Mouse (Mus musculus) left cerebral cortex, adult 2 months (tissue): Measurements from ENCODE around the gene Btnl9. TPM values are rescaled to one million over a fixed set of nuclear protein-coding genes. Genes with fewer than 3 reads are reported as not detected.
A peak's percentile ranks its signal among the peaks of the same experiment; 100 is the strongest.
"Not testable (repeated sequence)": the region's sequence is repeated elsewhere in the genome, so short reads cannot be mapped to it uniquely, and the experiment has no call there.

Source experiments
- DNase-seq, 2 experiments: peaks; one replicate each; pipeline ENCODE4 v3.0.0; 2021 to 2022; ENCODE audit warnings: low spot score in 2 of 2, mixed read lengths in 1 of 2; ENCODE audit errors: extremely low spot score in 1 of 2
- H3K27ac ChIP-seq: fragments of 200-600 bp; 2 replicates; pipeline ENCODE4 v1.8.1; 2022
- H3K4me3 ChIP-seq: fragments of 200-600 bp; 2 replicates; pipeline ENCODE4 v1.8.1; 2022
- CTCF ChIP-seq: fragments of 200-600 bp; IDR thresholded peaks from 2 replicates; pipeline ENCODE4 v1.8.1; 2022; ENCODE audit warnings: antibody characterized with exemption, mild to moderate bottlenecking, moderate library complexity
- intact Hi-C: fragments of 180-260 bp; cut with DNase I; formaldehyde crosslinking; loops from one replicate; pipeline ENCODE4 v1.15.1; 2025
- total RNA-seq, 2 experiments: library from RNA; stranded (reverse); gene quantifications; 2 replicates each; pipeline ENCODE4 v1.2.3; 2021

Btnl9 gene
- total RNA-seq, 2 experiments from 2014 or later = not detected

DNA sequence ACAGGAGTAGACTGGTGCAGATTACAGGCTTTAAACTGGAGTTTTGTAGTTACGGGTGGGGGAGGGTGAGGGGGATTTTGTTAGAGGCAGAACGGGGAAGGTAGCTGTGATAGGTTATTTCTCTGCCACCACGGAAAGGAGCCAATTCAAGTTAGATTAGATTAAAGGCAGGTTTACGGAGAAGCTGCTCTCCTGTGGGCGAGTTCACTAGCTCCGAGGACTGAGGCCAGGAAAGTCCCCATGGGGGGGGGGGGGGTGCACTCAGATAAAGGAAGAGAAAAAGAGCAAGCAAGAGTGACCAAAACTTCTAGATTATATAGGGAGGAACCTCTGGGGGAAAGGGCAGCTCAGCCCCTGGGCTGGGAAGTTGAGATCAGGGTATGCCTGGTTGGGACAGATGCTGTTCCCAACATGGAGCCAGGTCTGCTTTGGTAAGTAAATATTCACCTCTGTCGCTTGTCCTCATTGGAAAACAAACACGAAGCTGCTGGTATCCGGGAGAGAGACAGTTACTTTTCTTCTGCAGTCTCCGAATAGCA is 15.6 kb upstream of the Btnl9 start:
- intact Hi-C loops = loop anchor here (1.0 to 5.0 kb wide), 3 partner anchors 41 to 385 kb away; partner anchors contain the start of gene Trim41
- H3K4me3 ChIP-seq = peak overlapping the region; percentile 99
- no peak for DNase-seq
- no peak for TF ChIP-seq CTCF
- H3K27ac ChIP-seq = peak overlapping the region; percentile 98

DNA sequence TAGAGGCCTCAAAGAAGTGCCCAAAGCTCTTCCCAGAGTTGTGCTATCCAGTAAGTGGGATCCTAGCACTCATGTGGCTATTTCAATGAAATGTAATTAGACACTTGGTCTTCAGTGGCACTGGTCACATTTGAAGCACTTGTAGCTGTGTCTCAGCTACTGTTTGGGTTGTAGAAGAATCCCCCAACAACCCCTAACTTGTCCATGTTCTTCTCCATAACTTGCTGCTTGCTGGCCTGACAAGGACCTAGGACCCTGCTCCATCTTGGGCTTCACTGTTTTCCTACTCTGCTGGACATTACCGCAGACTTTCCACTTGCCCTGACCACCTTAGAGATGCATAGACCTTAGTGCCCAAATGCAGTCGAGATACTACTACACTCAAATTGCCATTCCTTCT is 15.1 kb upstream of the Btnl9 start:
- Histone ChIP-seq H3K4me3 (peak overlapping the region; percentile 99; the same call in 1 of the 2 replicates), H3K27ac (peak overlapping the region; percentile 98; the same call in 1 of the 2 replicates)
- intact Hi-C loops = loop anchor here (2.0 to 5.0 kb wide), 2 partner anchors 49 to 385 kb away; partner anchors contain the start of gene Trim41
- no peak for TF ChIP-seq CTCF
- DNase-seq = no peak

DNA sequence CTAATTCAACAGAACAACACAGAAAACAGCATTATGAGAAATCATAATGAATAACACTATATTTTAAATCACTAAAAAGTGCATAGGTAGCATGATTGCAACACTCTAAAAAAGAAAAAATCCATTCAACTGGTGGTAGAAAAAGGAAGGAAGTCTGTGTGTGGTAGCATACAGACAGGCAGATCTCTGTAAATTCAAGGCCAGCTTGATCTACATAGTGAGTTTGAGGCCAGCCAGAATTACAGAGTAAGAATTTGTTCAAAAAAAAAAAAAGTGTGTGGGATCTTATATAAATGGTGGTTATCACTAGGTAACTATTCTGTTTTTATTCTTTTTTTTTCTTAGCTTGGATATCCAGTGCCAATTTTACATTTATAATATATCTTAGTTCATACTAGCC is 14.2 kb upstream of the Btnl9 start:
- DNase-seq = no peak
- Histone ChIP-seq H3K4me3 (no peak overlapping the region), H3K27ac (no peak overlapping the region)
- no peak for TF ChIP-seq CTCF
- intact Hi-C loops = loop anchor here (5.0 kb wide), 1 partner anchor 384 kb away; the partner anchor contains the start of gene Trim41

GRCm38 (mm10) chr11:49200666-49201065 is 13.7 kb upstream of the Btnl9 start:
- intact Hi-C loops = loop anchor here (5.0 kb wide), 1 partner anchor 383 kb away; the partner anchor contains the start of gene Trim41
- DNase-seq = no peak

DNA sequence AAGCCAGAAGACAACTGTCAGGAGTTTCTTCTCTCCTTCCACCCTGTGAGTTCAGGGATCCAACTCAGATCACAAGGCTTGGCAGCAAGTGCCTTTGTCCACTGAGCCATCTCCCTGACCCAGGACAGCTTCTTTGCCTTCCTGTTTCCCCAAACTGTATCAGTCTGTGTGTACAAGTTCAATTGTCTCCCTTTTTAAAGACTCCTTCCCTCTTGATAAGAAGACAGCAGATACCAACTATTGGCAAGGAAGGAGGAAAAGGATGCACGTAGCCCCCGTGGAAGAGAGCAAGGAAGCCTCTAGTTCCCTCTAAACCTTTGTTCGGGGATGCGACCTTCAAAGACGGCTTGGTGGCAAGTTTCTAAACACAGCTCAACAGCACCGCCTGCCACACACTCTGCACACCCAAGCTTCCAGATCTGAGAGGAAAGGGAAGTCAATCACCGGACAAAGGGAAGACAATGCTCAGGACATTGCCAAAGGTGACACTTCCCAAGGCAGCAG is 8.9 kb upstream of the Btnl9 start:
- intact Hi-C loops = no loop called here
- Histone ChIP-seq H3K27ac (no peak overlapping the region), H3K4me3 (no peak overlapping the region)
- no peak for DNase-seq
- TF ChIP-seq CTCF = no peak

More at GRCm38 (mm10) chr11:49200666-49201065, 13.7 kb upstream of the Btnl9 start:
- no peak for TF ChIP-seq CTCF
- Histone ChIP-seq H3K4me3 (no peak overlapping the region), H3K27ac (no peak overlapping the region)

- DNase-seq, H3K27ac ChIP-seq, H3K4me3 ChIP-seq, intact Hi-C loops: not testable (repeated sequence)
These were observed 7.8 kb upstream of the Btnl9 start for GRCm38 (mm10) chr11:49194771-49195170.

DNA sequence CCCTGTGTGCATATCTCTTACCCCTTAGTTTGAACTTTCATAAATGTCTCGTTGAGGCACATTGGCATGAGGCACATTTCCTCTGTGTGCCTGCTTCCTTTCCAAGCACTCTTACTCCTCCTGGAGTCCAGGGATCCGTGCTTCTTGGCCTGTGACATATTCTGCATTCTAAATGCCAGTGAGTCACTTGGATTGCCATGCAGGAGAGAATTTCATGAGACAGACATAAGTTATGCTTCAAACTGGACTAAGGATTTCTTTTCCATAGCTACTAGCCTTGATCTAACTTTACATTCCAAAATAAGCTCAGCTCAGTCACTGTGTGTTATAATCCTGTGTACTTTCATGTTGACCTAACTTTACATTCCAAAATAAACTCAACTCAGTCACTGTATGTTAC is 4.1 kb upstream of the Btnl9 start:
- intact Hi-C loops = no loop called here
- Histone ChIP-seq H3K27ac (no peak overlapping the region), H3K4me3 (no peak overlapping the region)
- no peak for TF ChIP-seq CTCF
- no peak for DNase-seq

DNA sequence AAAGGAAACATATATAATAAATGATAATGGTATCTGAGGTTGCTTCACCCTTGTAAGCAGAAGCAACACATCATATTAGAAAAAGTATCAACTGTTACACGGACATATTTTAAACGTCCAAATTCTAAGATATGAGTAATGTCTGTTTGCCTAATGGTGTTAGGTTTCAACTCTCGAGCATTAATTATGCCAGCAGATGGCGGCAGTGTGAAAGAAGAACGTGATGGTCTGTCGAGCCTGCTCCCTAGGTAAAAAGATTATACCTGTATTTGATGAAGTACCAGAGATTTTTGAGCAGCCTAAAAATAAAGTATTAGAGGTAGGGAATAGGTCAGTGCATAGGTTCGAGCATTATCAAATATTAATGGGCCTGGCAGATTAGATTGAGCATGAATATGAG is 2.8 kb upstream of the Btnl9 start:
- DNase-seq = peak; percentile 45 to 66
- intact Hi-C loops = loop anchor here (1.0 to 10.0 kb wide), 3 partner anchors 83 to 348 kb away; no protein-coding TSS in a partner anchor
- peak; percentile 76 for TF ChIP-seq CTCF
- H3K27ac ChIP-seq = no peak overlapping the region
- H3K4me3 ChIP-seq = no peak overlapping the region

- no peak overlapping the region for H3K4me3 ChIP-seq
- intact Hi-C loops = loop anchor here (5.0 to 10.0 kb wide), 2 partner anchors 217 to 350 kb away; no protein-coding TSS in a partner anchor
- TF ChIP-seq CTCF = no peak
- DNase-seq = no peak
- no peak overlapping the region for H3K27ac ChIP-seq
These were observed 742 bp upstream of the Btnl9 start for GRCm38 (mm10) chr11:49187701-49188100.

- intact Hi-C loops = loop anchor here (5.0 to 10.0 kb wide), 2 partner anchors 218 to 351 kb away; no protein-coding TSS in a partner anchor
- no peak for DNase-seq
- Histone ChIP-seq H3K4me3 (no peak overlapping the region), H3K27ac (no peak overlapping the region)
- no peak; the same call in 1 of the 2 replicates for TF ChIP-seq CTCF
These were observed 507 bp downstream of the Btnl9 start for GRCm38 (mm10) chr11:49186452-49186851.

GRCm38 (mm10) chr11:49183172-49183571 is 3.8 kb downstream of the Btnl9 start:
- no peak for DNase-seq
- Histone ChIP-seq H3K4me3 (no peak overlapping the region), H3K27ac (no peak overlapping the region)
- intact Hi-C loops = loop anchor here (10.0 kb wide), 1 partner anchor 222 kb away; no protein-coding TSS in a partner anchor
- TF ChIP-seq CTCF = no peak

DNA sequence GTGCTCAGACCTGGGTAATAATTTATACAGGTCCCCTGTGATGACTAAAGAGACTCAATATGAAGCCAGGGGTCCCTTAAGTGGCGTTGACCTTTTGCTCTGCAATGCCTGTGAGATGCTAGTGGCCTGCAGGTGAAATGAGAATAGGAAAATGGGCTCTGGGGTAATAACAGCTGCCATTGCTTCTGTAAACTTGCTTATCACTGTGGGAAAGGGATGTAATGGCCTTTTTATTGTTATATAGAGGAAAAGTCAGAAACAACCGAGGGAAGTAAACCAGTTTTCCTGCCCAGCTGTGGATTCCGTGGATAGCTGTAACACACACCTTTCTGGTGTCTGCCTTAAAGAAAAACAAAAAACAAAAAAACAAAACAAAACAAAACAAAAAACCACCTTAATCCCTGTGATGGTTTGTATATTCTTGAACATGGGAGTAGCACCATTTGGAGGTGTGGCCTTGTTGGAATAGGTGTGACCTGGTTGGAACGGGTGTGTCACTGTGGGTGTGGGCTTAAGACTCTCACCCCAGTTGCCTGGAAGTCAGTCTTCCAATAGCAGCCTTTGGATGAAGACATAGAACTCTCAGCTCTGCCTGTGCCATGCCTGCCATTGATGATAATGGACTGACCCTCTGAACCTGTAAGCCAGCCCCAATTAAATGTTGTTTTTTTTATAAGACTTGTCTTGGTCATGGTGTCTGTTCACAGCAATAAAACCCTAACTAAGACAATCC is 10.7 kb downstream of the Btnl9 start:
- H3K27ac ChIP-seq, DNase-seq, intact Hi-C loops: not testable (repeated sequence)

More for the DNA sequence above, 10.7 kb downstream of the Btnl9 start:
- H3K4me3 ChIP-seq = not testable (repeated sequence)
